Mouse (Mus musculus): ENCODE data around the gene Mansc1.

The Mansc1 gene

DNA sequence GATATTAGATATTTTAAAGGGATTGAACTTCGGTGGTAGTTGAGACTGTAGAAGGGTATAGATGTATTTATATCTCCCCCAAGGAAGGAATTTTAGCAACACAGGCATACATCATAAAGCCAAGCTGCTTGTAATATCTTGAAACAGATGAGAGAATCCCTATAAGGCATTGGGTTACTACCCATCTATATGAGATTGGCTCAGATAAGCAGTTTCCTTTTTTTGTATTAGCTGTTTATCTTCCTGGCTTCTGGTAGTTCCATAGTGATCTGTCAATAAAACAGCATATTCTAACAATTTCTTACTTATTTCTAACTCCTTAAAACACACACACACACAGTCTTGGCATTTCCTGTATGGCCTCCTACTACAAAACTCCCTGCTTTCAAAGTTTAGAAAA lies 7.6 kb upstream of the Mansc1 start:
- no peak for DNase-seq (ENCODE audit: low read depth, low spot score)

DNA sequence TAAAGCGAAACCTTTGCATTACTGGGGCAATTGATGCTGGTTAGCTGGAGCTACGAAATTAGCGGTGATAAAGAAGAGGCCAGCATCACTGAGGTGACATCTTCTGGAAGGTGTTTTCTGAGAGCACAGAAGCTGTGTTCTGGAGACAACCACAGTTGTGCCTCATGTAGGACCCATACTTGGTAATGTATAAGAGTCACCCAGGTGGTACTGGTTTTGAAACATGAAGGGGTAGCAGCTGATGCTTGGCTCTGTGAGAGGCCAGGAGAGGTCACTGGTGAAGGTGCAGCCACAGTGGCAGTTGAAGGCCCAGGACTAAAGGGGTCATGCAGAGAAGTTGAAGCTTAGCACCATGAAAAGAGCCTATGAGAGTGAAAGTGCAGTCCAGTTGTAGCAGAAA lies 6.9 kb upstream of the Mansc1 start, which contains the start of gene Borcs5:
Gene Borcs5 (plus strand): TSS at position 301 of the 400 bp plus-strand sequence.
- DNase-seq (ENCODE audit: low read depth, low spot score), result no peak

DNA sequence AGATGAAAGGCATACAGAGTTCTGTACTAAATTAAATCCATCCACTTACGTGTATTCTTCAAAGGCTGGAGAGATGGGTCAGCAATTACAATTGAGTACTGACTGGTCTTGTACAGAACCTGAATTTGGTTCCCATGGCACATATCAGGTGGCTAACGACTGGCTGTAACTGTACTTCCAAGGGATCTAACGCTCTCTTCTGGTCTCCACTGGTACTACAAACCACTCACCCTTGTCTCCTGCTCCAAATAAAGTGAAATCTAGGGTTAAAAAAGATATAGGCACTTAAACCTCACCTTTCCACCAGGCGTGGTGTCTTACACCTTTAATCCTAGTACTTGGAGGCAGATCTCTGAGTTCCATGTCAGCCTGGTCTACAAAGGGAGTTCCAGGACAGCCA lies 4.2 kb upstream of the Mansc1 start:
- no peak for DNase-seq (ENCODE audit: low read depth, low spot score)

DNA sequence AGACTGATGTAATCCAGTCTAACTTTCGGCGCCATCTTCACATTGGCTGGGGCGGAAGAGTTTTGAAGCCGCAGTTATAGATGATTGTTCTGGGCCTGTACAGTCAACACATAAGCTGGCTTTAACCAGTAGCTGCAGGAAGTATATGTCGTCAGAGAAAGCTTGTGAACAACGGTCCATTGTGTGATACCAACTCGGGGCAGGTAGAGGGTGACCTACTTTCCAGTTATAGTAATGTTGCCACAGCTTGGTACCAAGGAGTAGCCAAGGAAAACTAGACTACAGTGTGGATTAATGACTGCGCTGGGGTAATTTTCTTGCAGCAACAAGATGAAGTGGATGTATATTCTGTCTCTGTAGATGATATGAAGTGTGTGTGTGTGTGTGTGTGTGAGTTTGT lies 1.3 kb upstream of the Mansc1 start:
- DNase-seq (ENCODE audit: low read depth, low spot score), result no peak

DNA sequence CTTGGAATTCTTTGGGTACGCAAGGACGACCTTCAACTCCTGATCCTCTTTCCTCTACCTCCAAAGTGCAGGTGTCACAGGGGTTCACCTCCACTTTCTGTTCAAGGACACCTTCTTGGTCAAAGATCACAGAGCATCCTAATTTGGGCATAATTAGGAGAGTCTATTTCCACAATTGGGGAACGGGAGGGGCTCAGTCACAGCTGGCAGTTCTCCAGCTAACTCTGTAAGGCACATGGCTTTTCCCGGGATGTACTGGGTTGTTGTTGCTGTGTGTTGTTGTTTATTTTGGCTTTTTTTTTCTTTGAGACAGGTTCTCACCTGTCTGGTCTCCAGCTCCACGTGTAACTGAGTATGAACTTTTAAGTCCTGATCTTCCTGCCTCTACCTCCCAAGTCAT lies 468 bp upstream of the Mansc1 start:
- DNase-seq (ENCODE audit: low read depth, low spot score), result no peak

DNA sequence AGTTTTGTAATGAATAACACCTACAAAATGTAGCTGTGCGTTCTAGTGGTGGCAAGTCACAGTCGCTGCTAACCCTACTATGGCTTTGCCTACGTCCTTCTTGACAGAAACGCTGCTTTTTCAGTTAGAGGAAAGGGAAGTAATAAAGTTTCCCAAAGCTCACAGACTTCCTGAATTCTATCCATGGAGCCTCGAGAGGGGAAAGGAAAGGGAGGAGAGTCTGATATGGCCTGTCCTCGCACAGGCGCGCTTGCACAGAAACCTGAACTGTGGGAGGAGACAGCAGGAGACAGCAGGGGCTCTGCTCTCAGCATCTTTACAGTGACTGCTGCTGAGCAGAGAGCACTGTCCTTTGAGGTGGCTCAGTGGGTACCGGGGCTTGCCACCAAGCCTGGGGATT lies 1.8 kb downstream of the Mansc1 start:
- no peak for DNase-seq (ENCODE audit: low read depth, low spot score)

DNA sequence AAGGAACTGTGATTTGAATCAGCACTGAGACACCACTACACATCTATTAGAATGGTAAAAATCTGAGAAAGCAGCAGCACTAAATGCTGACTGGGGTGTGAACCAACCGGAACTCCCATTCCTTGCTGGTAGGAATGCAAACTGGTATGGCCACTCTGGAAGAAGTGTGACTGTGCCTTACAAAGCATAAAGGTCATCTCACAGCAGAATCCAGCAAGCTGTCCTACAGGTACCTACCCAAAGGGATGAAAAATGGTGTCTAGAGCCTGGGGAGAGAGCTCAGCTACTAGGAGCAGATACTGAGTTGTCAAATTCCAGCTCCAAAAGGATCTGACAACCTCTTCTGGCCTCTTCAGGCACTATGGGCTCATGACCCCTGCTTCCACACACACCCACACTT lies 5.7 kb downstream of the Mansc1 start:
- DNase-seq (ENCODE audit: low read depth, low spot score), result no peak

DNA sequence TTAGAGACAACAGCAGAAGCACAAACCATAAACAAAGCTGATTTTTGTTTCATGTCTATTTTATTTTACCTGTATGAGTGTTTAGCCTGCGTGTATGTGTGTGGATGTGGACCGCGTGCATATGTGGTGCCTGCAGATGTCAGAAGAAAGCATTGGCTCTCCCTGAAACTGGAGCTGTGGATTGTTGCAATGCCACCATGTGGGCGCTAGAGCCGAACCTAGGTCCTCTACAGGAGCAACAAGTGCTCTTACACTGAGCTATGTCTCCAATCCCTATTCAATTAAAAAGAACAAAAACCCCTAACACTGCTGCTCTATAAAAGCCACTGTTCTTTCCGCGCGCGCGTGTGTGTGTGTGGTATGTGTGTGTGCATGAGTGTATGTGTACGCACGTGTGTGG lies 6.9 kb downstream of the Mansc1 start:
- DNase-seq (ENCODE audit: low read depth, low spot score), result no peak

DNA sequence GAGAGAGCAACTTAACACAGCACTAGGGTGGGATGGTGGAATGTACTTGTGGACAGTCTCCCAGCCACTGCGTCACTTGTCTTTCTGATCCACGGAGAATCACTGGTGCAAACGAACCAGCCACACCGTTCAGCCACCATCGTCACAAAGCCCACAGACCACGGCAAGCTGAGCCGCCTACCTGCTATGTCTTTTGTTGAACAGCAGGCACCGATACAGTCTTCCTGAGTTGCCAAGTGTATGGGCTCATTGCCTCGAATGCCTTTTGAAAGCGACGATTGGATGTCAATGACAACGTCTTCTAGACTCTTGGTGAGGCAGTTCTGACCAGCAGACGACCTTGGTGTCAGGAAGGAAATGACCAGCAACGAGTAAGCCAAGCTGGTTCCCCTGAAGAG lies 10.7 kb downstream of the Mansc1 start:
- no peak for DNase-seq (ENCODE audit: low read depth, low spot score)

DNA sequence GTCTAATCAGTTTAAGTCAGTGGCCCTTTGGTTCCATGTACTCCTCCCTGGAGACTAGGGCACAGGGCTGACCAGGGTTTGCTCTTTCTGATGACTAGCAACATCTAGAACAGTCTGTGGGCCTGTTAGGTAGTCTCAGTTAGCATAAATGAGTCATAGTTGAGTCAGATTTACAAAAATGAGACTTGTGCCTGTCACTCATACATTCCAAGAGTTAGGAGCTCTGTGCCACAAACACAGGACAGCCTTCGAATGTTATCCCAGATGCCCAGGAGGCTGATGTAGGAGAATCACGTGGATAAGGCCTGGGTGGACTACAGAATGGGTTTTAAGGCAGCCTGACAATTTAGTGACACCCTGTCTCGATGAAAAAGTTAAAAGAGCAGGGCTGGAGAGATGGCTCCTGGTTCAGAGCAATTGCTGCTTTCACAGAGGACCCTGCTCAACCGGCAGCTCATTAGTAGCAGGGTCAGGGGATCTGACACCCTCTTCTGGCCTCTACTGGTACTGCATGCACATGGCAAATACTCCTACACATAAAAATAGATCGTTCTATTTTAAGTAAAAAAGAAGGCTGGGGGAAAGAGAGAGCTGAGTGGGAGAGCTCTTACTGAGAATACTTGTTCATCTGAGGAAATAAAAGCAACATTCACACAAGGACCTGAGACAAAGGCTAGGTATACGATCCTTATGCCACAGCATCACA lies 11.3 kb downstream of the Mansc1 start:
- DNase-seq (ENCODE audit: low read depth, low spot score), result no peak

DNA sequence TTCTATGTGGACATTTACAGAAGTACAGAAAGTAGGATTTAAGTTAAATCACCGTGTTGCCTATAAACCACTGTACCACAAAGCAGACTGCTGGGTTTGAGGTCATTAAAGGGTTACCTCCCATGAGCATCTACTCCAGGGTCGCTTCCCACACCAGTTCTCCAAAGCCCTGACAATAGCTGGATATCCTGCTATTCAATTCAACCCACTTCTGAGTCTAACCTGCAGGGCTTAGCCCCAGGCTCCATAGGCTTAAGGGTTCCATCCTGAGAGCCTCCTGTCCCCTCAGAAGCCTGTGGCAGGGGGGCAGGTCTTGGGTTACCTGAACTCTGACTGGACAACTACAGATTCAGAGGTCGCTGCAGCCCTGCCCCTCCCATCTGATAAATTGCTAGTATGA lies 12.2 kb downstream of the Mansc1 start:
- no peak for DNase-seq (ENCODE audit: low read depth, low spot score)

DNA sequence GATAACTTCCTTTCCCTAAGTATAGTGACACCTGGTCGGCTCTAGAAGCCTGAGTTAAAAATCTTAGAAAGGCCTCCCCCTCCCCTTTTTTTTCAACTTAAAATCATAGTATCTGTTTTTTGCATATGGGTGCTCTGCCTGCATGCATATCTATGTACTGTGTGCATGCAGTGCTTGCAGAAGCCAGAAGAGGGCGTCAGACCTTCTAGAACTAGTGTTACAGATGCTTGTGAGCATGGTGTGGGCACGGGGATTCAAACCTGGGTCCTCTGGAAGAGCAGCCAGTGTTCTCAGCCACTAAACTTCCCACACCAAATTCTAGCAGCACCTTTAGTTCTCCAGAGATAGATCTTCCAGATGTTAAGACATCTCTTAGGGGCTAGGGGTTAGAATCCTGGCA lies 14.7 kb downstream of the Mansc1 start:
- no peak for DNase-seq (ENCODE audit: low read depth, low spot score)

DNA sequence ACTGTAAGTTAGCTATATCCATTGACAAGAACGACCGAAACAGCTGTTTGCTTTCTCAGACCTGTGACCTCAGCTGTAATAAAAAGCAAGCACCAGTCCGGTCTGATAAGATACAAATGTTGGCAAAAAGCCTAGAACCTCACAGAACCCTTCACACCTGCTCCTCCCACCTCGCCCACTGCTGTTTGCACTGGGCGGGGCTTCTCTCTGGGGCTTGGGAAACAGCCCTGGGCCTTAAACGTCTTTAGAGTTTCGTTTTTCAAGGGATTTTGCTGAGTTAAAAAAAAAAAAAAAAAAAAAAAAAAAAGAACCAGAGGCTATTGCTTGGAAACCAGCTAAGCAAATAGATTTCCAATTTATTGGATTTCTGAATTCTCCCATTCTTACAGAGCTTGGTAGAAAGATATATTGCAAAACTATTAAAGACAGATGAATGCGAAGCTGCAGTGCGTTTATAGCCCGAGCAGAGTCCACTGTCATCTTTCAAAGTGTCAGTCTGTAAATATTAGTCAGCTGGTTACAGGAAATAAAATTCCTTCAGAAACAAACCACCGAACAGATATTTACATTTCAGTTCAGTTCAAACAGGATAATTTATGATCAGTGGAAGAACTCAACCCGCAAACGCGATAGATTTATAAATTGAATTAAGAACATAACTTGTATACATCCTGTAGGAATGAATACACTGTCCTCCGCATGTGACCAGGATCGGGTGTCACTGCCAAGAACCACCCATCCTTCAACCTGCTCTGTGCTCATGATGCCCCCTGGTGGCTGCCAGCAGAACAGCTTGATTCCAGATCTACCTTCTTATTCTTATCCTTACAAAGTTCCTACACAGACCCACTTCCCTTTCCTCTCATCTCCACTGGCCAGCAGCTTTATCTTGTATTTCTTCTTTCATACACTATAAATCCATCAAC lies 17.3 kb downstream of the Mansc1 start:
- DNase-seq (ENCODE audit: low read depth, low spot score), result peak; percentile 48

DNA sequence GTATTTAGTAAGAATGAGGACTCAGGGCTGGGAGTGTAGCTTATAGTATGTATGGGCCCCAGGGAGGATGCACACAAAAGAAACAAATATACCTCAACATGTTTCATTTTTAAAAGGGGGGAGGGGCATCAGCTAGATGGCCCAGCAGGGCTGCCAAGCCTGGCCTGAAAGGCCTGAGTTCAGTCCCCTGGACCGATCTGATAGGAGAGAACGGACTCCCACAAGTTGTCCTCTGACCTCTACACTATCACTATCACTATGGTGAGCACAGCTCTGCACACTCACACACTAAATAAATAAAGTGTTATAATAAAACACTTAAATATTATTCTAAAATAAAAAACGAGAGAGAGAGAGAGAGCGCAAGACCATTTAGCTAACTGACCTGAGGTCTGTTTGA lies 18.0 kb downstream of the Mansc1 start:
- no peak for DNase-seq (ENCODE audit: low read depth, low spot score)

DNA sequence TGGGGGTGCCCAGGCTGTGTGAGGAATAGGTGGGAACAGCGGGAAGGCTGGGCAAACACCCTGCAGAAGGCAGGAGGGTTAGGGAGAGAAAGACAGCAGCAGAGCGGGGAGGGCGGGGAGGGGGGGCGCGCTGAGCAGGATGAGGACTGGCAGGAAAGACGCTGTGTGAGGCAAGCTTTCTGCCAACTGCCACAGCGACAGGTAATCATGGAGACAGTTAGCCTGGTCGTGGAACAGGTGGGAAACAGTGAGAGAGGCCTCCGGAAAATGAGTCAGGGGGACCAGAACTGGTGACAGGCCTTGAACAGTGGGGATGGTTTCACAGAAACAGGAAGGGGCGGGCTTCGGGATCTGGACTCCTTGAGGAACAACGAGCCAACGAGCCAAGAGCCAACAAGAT lies 20.4 kb downstream of the Mansc1 start:
- DNase-seq (ENCODE audit: low read depth, low spot score), result no peak

DNA sequence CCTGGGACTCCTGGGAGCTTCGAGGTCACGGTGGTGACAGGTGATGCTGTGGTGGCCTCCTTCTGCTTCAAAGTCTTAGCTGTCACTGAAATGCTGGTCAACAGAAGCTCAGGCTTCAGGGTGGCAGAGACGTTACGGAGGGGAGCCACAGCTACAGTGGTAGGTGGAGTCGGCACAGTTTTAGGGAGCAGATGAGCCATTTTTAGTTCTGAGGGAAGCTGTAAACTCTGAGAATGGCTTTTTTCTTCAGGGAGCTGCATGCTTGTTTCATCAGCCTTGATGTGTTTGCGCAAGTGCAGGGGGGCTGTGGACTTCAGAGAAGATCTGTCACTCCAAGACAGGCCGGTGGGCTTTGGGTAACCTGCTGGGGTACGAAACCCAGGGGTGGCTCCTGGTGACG lies 21.9 kb downstream of the Mansc1 start:
- no peak for DNase-seq (ENCODE audit: low read depth, low spot score)

DNA sequence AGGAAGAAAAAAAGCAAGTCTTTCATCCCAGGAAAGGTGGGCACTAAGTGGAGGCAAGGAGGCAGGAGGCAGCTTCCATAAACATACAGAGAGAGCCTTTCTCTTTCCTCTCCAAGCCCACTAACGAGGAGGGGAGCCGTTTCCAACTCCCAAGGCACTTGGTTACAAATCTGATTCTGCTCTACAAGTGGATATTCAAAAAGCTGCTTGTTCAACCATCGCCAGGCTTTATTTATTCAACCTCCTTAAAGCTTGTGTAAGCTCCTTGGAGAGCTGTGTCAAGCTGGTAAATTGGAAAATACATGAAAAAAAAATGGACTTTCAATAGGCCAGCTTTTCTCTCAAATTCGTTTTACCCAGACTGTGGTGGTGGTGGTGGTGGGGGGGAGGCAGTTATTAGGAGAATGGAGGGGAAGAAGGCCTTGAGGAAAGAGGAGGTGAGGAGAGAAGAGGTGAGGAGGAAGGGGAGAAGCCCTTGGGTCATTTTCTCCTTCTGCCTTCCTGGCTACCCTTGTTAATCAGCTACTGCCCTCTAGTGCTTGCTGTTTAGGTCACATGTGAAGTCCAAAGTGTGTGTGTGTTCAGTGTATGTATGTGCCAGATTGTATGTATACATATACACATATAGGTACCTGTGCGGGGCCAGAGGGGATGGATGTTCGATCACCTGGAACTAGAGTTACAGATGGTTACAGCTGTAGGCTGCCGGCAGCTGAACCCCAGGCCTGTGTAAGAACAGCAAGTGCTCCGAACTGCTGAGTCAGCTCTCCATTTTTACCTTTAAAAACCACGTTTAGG lies 25.1 kb downstream of the Mansc1 start:
- DNase-seq (ENCODE audit: low read depth, low spot score), result peak; percentile 23

DNA sequence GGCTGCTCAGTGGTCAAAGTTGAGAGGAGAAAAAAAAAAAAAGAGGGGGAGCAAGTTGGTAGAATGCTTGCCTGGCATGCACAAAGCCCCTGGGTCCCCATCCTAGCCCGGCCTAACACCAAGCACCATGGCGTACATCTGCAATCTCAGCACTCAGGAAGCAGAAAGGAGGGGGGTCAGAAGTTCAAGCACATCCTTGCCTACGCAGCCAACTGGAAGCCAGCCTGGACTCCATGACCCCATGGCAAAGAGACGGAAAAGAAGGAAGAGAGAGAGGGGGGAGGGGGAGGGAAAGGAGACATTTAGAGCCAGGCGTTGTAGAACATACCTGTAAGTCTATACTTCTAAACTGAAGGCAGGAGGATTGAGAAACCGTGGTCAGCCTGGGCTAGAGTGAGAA lies 25.7 kb downstream of the Mansc1 start:
- no peak for DNase-seq (ENCODE audit: low read depth, low spot score)

DNA sequence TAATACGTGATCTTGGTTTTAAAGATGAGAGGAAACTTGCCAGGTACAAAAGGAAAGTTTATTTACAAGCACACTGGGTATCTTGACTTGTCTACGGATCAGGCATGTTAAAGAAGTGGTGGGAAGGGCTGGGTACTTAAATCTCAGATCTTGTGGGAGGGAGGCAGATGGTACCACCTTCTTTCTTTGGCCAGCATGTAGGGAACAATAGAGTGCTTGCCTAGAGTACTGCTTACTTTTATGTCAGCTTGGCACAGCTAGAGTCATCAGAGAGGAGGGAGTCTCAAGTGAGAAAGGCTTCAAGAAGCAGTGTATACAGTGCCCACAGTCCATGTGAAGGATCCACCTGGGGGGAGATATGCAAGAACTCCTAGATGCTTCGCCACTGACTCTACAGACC lies 27.1 kb downstream of the Mansc1 start:
- DNase-seq (ENCODE audit: low read depth, low spot score), result no peak

DNA sequence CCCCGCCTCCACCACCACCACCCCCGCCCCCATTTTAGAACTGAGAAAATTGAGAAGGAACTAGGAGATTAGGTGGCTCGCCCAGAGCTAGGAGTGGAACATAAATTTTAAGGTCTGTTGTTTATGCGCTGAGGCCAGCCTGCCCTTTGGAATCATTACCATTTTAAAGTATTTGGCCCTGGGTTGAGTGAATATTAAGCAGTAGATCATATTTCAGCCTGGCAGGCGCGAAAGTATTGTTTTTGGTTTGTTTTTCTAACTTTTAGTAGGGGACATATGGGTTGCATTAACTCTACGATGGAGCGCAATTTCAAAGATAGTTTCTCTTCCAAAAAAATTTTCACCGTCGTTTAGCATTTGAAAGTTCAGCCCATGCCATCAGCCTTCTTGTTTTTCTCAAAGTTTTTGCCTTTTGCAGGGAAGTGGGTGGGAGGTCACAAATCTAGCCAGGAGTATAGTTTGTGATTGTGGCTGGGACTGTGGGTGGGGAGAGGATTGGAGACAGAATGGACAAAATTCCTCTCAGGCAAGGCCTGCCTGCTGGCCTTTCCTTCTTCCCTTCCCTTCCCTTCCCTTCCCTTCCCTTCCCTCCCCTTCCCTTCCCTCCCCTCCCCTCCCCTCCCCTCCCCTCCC lies 29.8 kb downstream of the Mansc1 start:
- no peak for DNase-seq (ENCODE audit: low read depth, low spot score)

DNA sequence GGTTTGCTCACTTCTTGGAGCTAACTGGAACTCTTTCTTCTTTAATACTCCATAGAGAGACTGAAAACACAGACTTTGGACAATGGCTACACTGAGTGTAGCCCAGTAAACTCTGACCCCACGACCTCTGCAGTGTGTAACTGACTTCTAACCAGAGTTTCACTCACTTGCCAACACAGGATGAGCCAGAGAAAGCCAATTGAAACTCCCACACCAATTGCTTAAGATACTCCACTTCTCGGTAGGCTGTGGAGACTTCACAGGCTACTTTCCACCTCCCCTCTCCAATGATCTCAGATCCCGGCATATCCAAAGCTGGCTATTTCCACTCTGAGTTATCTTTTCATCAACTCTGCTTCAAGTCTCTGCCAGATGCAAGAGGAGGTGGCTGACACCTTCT lies 30.5 kb downstream of the Mansc1 start:
- DNase-seq (ENCODE audit: low read depth, low spot score), result no peak

DNA sequence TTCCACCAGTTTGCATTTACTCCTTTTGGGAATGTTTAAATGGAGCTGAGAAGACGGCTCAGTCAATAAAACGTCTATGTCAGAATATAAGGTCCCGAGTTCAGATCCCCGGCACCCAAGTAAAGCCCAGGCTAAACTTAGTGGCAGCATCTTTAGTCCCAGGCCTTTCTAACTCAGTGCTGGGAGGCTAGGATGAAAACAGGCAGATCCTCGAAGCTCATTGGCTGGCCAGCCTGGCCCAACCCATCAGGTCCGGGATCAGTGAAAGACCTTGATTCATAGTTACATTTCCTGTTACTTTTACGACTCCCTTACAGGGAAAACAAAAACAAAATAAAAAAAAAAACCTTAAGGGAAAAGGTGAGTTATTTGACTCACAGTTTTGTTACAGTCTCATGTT lies 31.2 kb downstream of the Mansc1 start:
- DNase-seq (ENCODE audit: low read depth, low spot score), result no peak
